Mouse (Mus musculus): Measurements from ENCODE around the gene Atp4a. TPM values are rescaled to one million over a fixed set of nuclear protein-coding genes. Genes with fewer than 3 reads are reported as not detected.
A peak's percentile ranks its signal among the peaks of the same experiment; 100 is the strongest.

Atp4a gene
- polyA plus RNA-seq, 1 experiment from 2014 or later, result 0.17 TPM

- WGBS (ENCODE audit: insufficient replicate concordance), result 78% methylated on average over 6 of the region's 6 CpGs
- H3K4me1 ChIP-seq (ENCODE audit: control insufficient read depth, insufficient read depth, low read length), result no peaks in the 10 kb centered on the region
- H3K9ac ChIP-seq (ENCODE audit: low read depth, low read length), result no peak overlapping the region
- no peak overlapping the region for H3K4me2 ChIP-seq
- no peak overlapping the region for H3K4me3 ChIP-seq (ENCODE audit: low read depth, low read length)
- no peak overlapping the region for H3K27ac ChIP-seq (ENCODE audit: low read depth, low read length)
- no peak for ATAC-seq (replicated peaks; ENCODE audit: insufficient number of reproducible peaks, low FRiP score, low TSS enrichment)
- no peaks in the 10 kb centered on the region for H3K9me3 ChIP-seq (replicated peaks; ENCODE audit: control insufficient read depth, low read length)
- peaks cover 6% of the 10 kb centered on the region for H3K27me3 ChIP-seq (ENCODE audit: control insufficient read depth, insufficient read depth, low read length)
- no peaks in the 10 kb centered on the region for H3K36me3 ChIP-seq (ENCODE audit: control insufficient read depth, insufficient read depth, low read length)
These were observed 23.7 kb upstream of the Atp4a start for GRCm38 (mm10) chr7:30688325-30688724.

DNA sequence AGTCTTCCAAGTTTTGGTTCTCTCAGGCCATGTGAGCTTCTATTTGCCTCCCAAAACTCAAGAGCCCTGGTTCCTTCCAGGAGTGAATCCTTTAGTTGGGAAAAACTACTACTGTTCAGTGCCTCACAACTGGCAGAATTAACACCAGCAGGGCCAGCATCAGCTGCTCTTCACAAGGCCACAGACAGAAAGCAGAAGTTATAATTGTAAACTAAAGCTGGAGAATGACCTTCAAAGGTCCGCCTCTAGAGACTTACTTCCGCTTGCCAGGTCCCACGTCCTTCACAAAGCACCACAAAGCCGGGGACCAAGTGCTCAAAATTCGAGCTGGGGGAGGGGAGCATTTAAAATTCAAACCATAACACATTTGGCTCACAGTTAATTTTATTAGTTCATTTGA lies 13.9 kb upstream of the Atp4a start:
- 63% methylated on average over 5 of the region's 5 CpGs for WGBS (ENCODE audit: insufficient replicate concordance)
- Histone ChIP-seq H3K9me3 (replicated peaks; ENCODE audit: control insufficient read depth, low read length) (no peaks in the 10 kb centered on the region), H3K27me3 (ENCODE audit: control insufficient read depth, insufficient read depth, low read length) (no peaks in the 10 kb centered on the region), H3K4me2 (no peak overlapping the region), H3K27ac (ENCODE audit: low read depth, low read length) (no peak overlapping the region), H3K4me3 (ENCODE audit: low read depth, low read length) (no peak overlapping the region), H3K9ac (ENCODE audit: low read depth, low read length) (no peak overlapping the region), H3K36me3 (ENCODE audit: control insufficient read depth, insufficient read depth, low read length) (no peaks in the 10 kb centered on the region), H3K4me1 (ENCODE audit: control insufficient read depth, insufficient read depth, low read length) (no peaks in the 10 kb centered on the region)
- no peak for ATAC-seq (replicated peaks; ENCODE audit: insufficient number of reproducible peaks, low FRiP score, low TSS enrichment)

DNA sequence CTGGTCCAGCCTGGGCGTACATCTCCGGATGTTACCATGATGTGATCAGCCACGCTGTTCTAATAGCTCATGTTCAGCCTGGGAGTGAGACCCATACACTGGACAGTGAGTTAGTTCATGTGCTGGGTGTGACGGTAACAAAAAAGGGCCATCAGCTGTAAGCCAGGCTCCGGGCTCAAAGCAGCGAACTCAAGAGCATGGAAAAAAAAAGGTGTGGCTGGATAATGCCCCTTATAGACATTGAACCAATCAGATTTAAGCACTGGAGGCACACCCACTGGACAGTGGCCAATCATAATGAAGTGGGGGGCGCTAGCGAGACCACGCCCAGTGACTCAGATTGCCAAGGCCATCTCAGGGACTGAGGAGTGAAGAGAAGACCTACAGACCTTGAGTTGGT lies 13.4 kb upstream of the Atp4a start, which contains the start of gene 2200002J24Rik:
2200002J24Rik (plus strand) TSS at position 338 of the 400 bp plus-strand sequence.
- Histone ChIP-seq H3K4me1 (ENCODE audit: control insufficient read depth, insufficient read depth, low read length) (no peaks in the 10 kb centered on the region), H3K9me3 (replicated peaks; ENCODE audit: control insufficient read depth, low read length) (no peaks in the 10 kb centered on the region), H3K27me3 (ENCODE audit: control insufficient read depth, insufficient read depth, low read length) (no peaks in the 10 kb centered on the region), H3K36me3 (ENCODE audit: control insufficient read depth, insufficient read depth, low read length) (no peaks in the 10 kb centered on the region), H3K9ac (ENCODE audit: low read depth, low read length) (no peak within 1 kb of the TSS), H3K27ac (ENCODE audit: low read depth, low read length) (no peak within 1 kb of the TSS), H3K4me2 (no peak within 1 kb of the TSS), H3K4me3 (ENCODE audit: low read depth, low read length) (no peak within 1 kb of the TSS)
- 33% methylated on average over 9 of the region's 9 CpGs for WGBS (ENCODE audit: insufficient replicate concordance)
- ATAC-seq (replicated peaks; ENCODE audit: insufficient number of reproducible peaks, low FRiP score, low TSS enrichment), result peak; percentile 57; the same call in 1 of the 2 replicates

- H3K27me3 ChIP-seq (ENCODE audit: control insufficient read depth, insufficient read depth, low read length), result no peaks in the 10 kb centered on the region
- H3K4me2 ChIP-seq, result peak overlapping the region; percentile 23
- H3K4me1 ChIP-seq (ENCODE audit: control insufficient read depth, insufficient read depth, low read length), result peaks cover 14% of the 10 kb centered on the region
- H3K27ac ChIP-seq (ENCODE audit: low read depth, low read length), result peak overlapping the region; percentile 85
- ATAC-seq (replicated peaks; ENCODE audit: insufficient number of reproducible peaks, low FRiP score, low TSS enrichment), result peak; percentile 80
- H3K4me3 ChIP-seq (ENCODE audit: low read depth, low read length), result no peak overlapping the region
- H3K36me3 ChIP-seq (ENCODE audit: control insufficient read depth, insufficient read depth, low read length), result no peaks in the 10 kb centered on the region
- no peak overlapping the region for H3K9ac ChIP-seq (ENCODE audit: low read depth, low read length)
- no peaks in the 10 kb centered on the region for H3K9me3 ChIP-seq (replicated peaks; ENCODE audit: control insufficient read depth, low read length)
- 31% methylated on average over 8 of the region's 8 CpGs for WGBS (ENCODE audit: insufficient replicate concordance)
These were observed 5.7 kb upstream of the Atp4a start for GRCm38 (mm10) chr7:30706214-30706882.

GRCm38 (mm10) chr7:30707441-30707840 lies 4.6 kb upstream of the Atp4a start:
- no peaks in the 10 kb centered on the region for H3K9me3 ChIP-seq (replicated peaks; ENCODE audit: control insufficient read depth, low read length)
- H3K27me3 ChIP-seq (ENCODE audit: control insufficient read depth, insufficient read depth, low read length), result no peaks in the 10 kb centered on the region; the same call in 1 of the 2 replicates
- WGBS (ENCODE audit: insufficient replicate concordance), result 81% methylated on average over 1 of the region's 1 CpGs
- H3K36me3 ChIP-seq (ENCODE audit: control insufficient read depth, insufficient read depth, low read length), result no peaks in the 10 kb centered on the region
- no peak for ATAC-seq (replicated peaks; ENCODE audit: insufficient number of reproducible peaks, low FRiP score, low TSS enrichment)
- H3K4me2 ChIP-seq, result no peak overlapping the region
- H3K4me1 ChIP-seq (ENCODE audit: control insufficient read depth, insufficient read depth, low read length), result peaks cover 14% of the 10 kb centered on the region
- no peak overlapping the region for H3K4me3 ChIP-seq (ENCODE audit: low read depth, low read length)
- H3K9ac ChIP-seq (ENCODE audit: low read depth, low read length), result no peak overlapping the region
- no peak overlapping the region for H3K27ac ChIP-seq (ENCODE audit: low read depth, low read length)

GRCm38 (mm10) chr7:30717006-30717715 lies 5.2 kb downstream of the Atp4a start:
- Histone ChIP-seq H3K4me3 (ENCODE audit: low read depth, low read length) (peak overlapping the region; percentile 26), H3K4me1 (ENCODE audit: control insufficient read depth, insufficient read depth, low read length) (no peaks in the 10 kb centered on the region), H3K27me3 (ENCODE audit: control insufficient read depth, insufficient read depth, low read length) (peaks cover 41% of the 10 kb centered on the region), H3K27ac (ENCODE audit: low read depth, low read length) (no peak overlapping the region), H3K9me3 (replicated peaks; ENCODE audit: control insufficient read depth, low read length) (no peaks in the 10 kb centered on the region), H3K9ac (ENCODE audit: low read depth, low read length) (no peak overlapping the region), H3K36me3 (ENCODE audit: control insufficient read depth, insufficient read depth, low read length) (no peaks in the 10 kb centered on the region), H3K4me2 (peak overlapping the region; percentile 56)
- peak; percentile 88 for ATAC-seq (replicated peaks; ENCODE audit: insufficient number of reproducible peaks, low FRiP score, low TSS enrichment)
- 3% methylated on average over 43 of the region's 43 CpGs for WGBS (ENCODE audit: insufficient replicate concordance)

DNA sequence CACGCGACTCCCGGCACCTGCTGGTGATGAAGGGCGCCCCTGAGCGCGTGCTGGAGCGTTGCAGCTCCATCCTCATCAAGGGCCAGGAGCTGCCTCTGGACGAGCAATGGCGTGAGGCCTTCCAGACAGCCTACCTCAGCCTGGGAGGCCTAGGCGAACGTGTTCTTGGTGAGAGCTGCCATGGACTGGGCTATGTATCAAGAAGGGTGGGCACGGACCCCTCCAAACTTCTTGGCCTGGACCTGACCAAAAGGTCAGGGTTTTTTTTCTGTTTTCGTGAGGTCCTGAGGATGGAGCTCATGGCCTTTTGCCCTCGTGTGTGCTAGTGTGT lies 5.7 kb downstream of the Atp4a start:
- WGBS (ENCODE audit: insufficient replicate concordance), result 12% methylated on average over 14 of the region's 14 CpGs
- ATAC-seq (replicated peaks; ENCODE audit: insufficient number of reproducible peaks, low FRiP score, low TSS enrichment), result peak; percentile 1; the same call in 1 of the 2 replicates
- Histone ChIP-seq H3K27ac (ENCODE audit: low read depth, low read length) (no peak overlapping the region), H3K4me3 (ENCODE audit: low read depth, low read length) (peak overlapping the region; percentile 26), H3K9ac (ENCODE audit: low read depth, low read length) (no peak overlapping the region), H3K4me2 (peak overlapping the region; percentile 56), H3K36me3 (ENCODE audit: control insufficient read depth, insufficient read depth, low read length) (no peaks in the 10 kb centered on the region), H3K4me1 (ENCODE audit: control insufficient read depth, insufficient read depth, low read length) (no peaks in the 10 kb centered on the region), H3K27me3 (ENCODE audit: control insufficient read depth, insufficient read depth, low read length) (peaks cover 46% of the 10 kb centered on the region), H3K9me3 (replicated peaks; ENCODE audit: control insufficient read depth, low read length) (no peaks in the 10 kb centered on the region)

DNA sequence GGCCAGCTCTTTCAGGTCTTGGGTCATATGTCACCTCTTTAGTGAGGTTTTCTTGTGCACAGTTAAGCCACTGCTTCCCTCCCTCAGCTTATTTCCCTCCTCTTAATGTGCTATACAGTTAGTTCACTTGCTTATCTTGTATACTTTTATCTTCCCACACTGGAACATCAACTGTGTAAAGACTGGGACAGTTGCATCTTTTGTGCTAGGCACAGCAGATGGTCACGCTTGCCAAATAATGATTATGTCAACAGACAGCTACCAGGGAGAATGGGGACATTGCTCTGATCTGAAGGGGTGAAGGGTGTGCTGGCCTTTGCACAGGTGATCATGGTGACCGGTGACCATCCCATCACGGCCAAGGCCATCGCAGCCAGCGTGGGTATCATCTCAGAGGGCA lies 7.7 kb downstream of the Atp4a start:
- no peak for ATAC-seq (replicated peaks; ENCODE audit: insufficient number of reproducible peaks, low FRiP score, low TSS enrichment)

More for the DNA sequence above, 7.7 kb downstream of the Atp4a start:
- H3K4me1 ChIP-seq (ENCODE audit: control insufficient read depth, insufficient read depth, low read length), result no peaks in the 10 kb centered on the region
- H3K4me2 ChIP-seq, result no peak overlapping the region
- H3K9me3 ChIP-seq (replicated peaks; ENCODE audit: control insufficient read depth, low read length), result no peaks in the 10 kb centered on the region
- no peak overlapping the region for H3K9ac ChIP-seq (ENCODE audit: low read depth, low read length)
- H3K4me3 ChIP-seq (ENCODE audit: low read depth, low read length), result no peak overlapping the region
- H3K27me3 ChIP-seq (ENCODE audit: control insufficient read depth, insufficient read depth, low read length), result peaks cover 44% of the 10 kb centered on the region
- H3K36me3 ChIP-seq (ENCODE audit: control insufficient read depth, insufficient read depth, low read length), result no peaks in the 10 kb centered on the region
- WGBS (ENCODE audit: insufficient replicate concordance), result 90% methylated on average over 5 of the region's 5 CpGs
- H3K27ac ChIP-seq (ENCODE audit: low read depth, low read length), result no peak overlapping the region
